Mouse (Mus musculus) ES-E14 (cell line): ENCODE data around the gene 6430531B16Rik. TPM values are rescaled to one million over a fixed set of nuclear protein-coding genes. Genes with fewer than 3 reads are reported as not detected.

Source experiments
- DNase-seq: peaks from one replicate; pipeline ENCODE4 v3.0.0-alpha.2; 2013; ENCODE audit warnings: low read depth, low spot score
- H3K27ac ChIP-seq: 2 replicates; pipeline ENCODE4 v1.5.1; 2012; ENCODE audit warnings: low read depth, mild to moderate bottlenecking, low read length, moderate library complexity, mixed read lengths; ENCODE audit not compliant: poor library complexity, insufficient read depth, severe bottlenecking
- H3K36me3 ChIP-seq: 2 replicates; pipeline ENCODE4 v1.6.1; 2012; ENCODE audit warnings: mild to moderate bottlenecking, low read length, moderate library complexity, mixed read lengths; ENCODE audit not compliant: control insufficient read depth, poor library complexity, insufficient read depth, severe bottlenecking
- H3K4me1 ChIP-seq, 2 experiments: fragments of 150-350 bp in 1 of 2; sonication (generic) in 1 of 2; 2 replicates each; pipeline ENCODE4 v1.6.1; 2012; ENCODE audit warnings: low read length in 2 of 2, mild to moderate bottlenecking in 1 of 2, mixed read lengths in 1 of 2; ENCODE audit not compliant: control insufficient read depth in 2 of 2, insufficient read depth in 2 of 2, poor library complexity in 1 of 2
- H3K4me3 ChIP-seq, 2 experiments: fragments of 150-350 bp in 1 of 2; sonication (generic) in 1 of 2; 2 replicates each; pipeline ENCODE4 v1.5.1; 2012; ENCODE audit warnings: low read length in 2 of 2, low read depth in 1 of 2, mild to moderate bottlenecking in 1 of 2, mixed read lengths in 1 of 2; ENCODE audit not compliant: insufficient read depth in 1 of 2, poor library complexity in 1 of 2, severe bottlenecking in 1 of 2
- H3K9ac ChIP-seq: 2 replicates; pipeline ENCODE4 v1.6.1; 2012; ENCODE audit warnings: low read depth, mild to moderate bottlenecking, low read length, mixed read lengths; ENCODE audit not compliant: poor library complexity, insufficient read depth, severe bottlenecking
- H3K9me3 ChIP-seq: fragments of 150-350 bp; sonication (generic); 2 replicates; pipeline ENCODE4 v1.6.1; 2012; ENCODE audit warnings: low read depth, mild to moderate bottlenecking, low read length; ENCODE audit not compliant: control insufficient read depth, insufficient read depth
- CHD2 ChIP-seq: IDR thresholded peaks from 2 replicates; pipeline ENCODE4 v1.6.1; 2014; ENCODE audit warnings: mild to moderate bottlenecking, low read depth, low read length, inconsistent platforms
- HCFC1 ChIP-seq: IDR thresholded peaks from 2 replicates; pipeline ENCODE4 v1.6.1; 2012; ENCODE audit warnings: low read length, inconsistent platforms, borderline replicate concordance; ENCODE audit not compliant: insufficient read depth
- MAFK ChIP-seq: IDR thresholded peaks from 2 replicates; pipeline ENCODE4 v1.6.1; 2014; ENCODE audit warnings: mild to moderate bottlenecking, low read depth, low read length, inconsistent platforms; ENCODE audit not compliant: insufficient read depth
- ZC3H11A ChIP-seq: IDR thresholded peaks from 2 replicates; pipeline ENCODE4 v1.6.1; 2012; ENCODE audit warnings: low read depth, mild to moderate bottlenecking, inconsistent platforms, low read length, borderline replicate concordance
- ZNF384 ChIP-seq: IDR thresholded peaks from 2 replicates; pipeline ENCODE4 v1.6.1; 2012; ENCODE audit warnings: low read depth, low read length, inconsistent platforms
- in situ Hi-C, 2 experiments: fragments of 600-800 bp; cut with MboI; formaldehyde crosslinking; loops; one replicate each; pipeline ENCODE4 v1.15.1; 2025; ENCODE audit warnings: low sequenced_read_pairs in 2 of 2, inconsistent platforms in 1 of 2; ENCODE audit not compliant: unreplicated experiment in 2 of 2
- total RNA-seq: library from RNA; depleted of rRNA; stranded (reverse); fragments of 300-350 nt; gene quantifications from 2 replicates; pipeline ENCODE4 v1.2.3, GENCODE M21; 2012

The 6430531B16Rik gene
- total RNA-seq, 1 experiment: 1.8 TPM

- Histone ChIP-seq H3K9ac (no peak overlapping the region), H3K9me3 (no peaks in the 10 kb centered on the region), H3K36me3 (no peaks in the 10 kb centered on the region), H3K4me1 (peaks cover under 1 to 36% of the 10 kb centered on the region in 2 experiments; a peak in 2 of 4 replicates), H3K4me3 (no peak overlapping the region), H3K27ac (no peak overlapping the region)
- in situ Hi-C loops: no loop called here
- peak; percentile 75 for DNase-seq
- TF ChIP-seq MAFK (no peak), ZC3H11A (peak; percentile 10; the same call in 1 of the 2 replicates), HCFC1 (no peak), CHD2 (no peak), ZNF384 (no peak)
These were observed 9.0 kb downstream of the 6430531B16Rik start for GRCm38 (mm10) chr7:139969348-139970130.

DNA sequence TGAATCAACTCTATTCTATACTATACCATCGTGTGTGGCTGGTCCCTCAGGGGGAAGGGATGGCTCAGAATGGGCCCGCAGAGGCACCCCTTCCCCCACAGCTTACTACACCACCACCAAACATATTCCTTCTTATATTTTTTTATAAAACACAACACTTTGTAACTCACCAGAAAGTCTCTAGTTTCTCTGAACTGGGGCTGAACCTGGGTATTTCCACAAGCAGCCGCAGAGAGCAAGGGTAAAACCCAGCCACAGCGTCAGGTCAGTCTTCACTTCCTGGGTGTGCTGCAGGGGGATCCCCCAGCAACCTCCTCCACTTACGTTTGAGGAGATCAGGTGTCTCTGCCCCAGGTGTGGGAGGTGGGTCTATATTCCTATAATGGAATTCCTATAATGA lies 10.1 kb downstream of the 6430531B16Rik start:
- Histone ChIP-seq H3K9ac (no peak overlapping the region), H3K27ac (no peak overlapping the region), H3K4me3 (no peak overlapping the region), H3K9me3 (no peaks in the 10 kb centered on the region), H3K4me1 (peaks cover 0 to 30% of the 10 kb centered on the region in 2 experiments; a peak in 2 of 4 replicates), H3K36me3 (no peaks in the 10 kb centered on the region)
- DNase-seq: no peak
- in situ Hi-C loops: no loop called here
- TF ChIP-seq CHD2: no peak
- no peak for TF ChIP-seq MAFK
- no peak for TF ChIP-seq HCFC1
- TF ChIP-seq ZC3H11A: no peak
- TF ChIP-seq ZNF384: no peak

GRCm38 (mm10) chr7:139967175-139967574 lies 11.4 kb downstream of the 6430531B16Rik start:
- no peak overlapping the region for H3K9ac ChIP-seq
- H3K4me1 ChIP-seq: peaks cover 0 to 22% of the 10 kb centered on the region in 2 experiments; a peak in 2 of 4 replicates
- H3K9me3 ChIP-seq: no peaks in the 10 kb centered on the region
- in situ Hi-C loops: no loop called here
- no peak overlapping the region for H3K4me3 ChIP-seq
- no peak for DNase-seq
- H3K27ac ChIP-seq: no peak overlapping the region
- no peaks in the 10 kb centered on the region for H3K36me3 ChIP-seq
- TF ChIP-seq ZC3H11A (no peak), ZNF384 (no peak), CHD2 (no peak), HCFC1 (no peak), MAFK (no peak)

DNA sequence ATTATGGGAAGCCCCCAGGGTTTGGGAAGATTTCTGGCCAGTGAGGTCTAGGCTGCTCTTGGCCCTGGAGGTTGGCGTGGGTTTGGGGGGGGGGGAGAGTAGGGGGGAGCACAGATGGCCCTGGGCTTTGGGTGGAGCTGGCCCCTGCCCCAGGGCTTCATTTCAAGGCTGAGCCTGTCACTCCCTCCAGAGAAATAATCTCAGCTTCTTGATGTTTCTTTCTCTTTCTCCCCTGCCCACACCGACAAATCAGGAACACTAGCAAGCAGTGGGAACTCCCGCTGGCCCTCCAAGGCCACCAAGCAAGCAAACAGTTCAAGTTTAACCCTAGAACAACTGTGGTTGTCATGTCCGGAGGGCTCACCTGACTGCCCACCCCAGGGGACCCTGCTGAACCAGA lies 14.7 kb downstream of the 6430531B16Rik start:
- Histone ChIP-seq H3K36me3 (no peaks in the 10 kb centered on the region), H3K9me3 (no peaks in the 10 kb centered on the region), H3K4me3 (no peak overlapping the region), H3K9ac (no peak overlapping the region), H3K27ac (no peak overlapping the region), H3K4me1 (peaks cover 0 to 7% of the 10 kb centered on the region in 2 experiments; a peak in 2 of 4 replicates)
- no peak for DNase-seq
- in situ Hi-C loops: no loop called here
- TF ChIP-seq ZNF384 (no peak), HCFC1 (no peak), MAFK (no peak), CHD2 (no peak), ZC3H11A (no peak)
